Mouse (Mus musculus): ENCODE data around the gene Itgam. TPM values are rescaled to one million over a fixed set of nuclear protein-coding genes. Genes with fewer than 3 reads are reported as not detected.

The Itgam gene
- polyA plus RNA-seq, 1 experiment = not detected

GRCm38 (mm10) chr7:128058576-128058975 is 3.9 kb upstream of the Itgam start:
- no peak overlapping the region for H3K4me3 ChIP-seq (ENCODE audit: insufficient read depth, poor library complexity, severe bottlenecking)
- TF ChIP-seq USF1 (IDR thresholded peaks at IDR 0.05; ENCODE audit: low read depth) (no peak), MYOD1 (IDR thresholded peaks at IDR 0.05; ENCODE audit: control insufficient read depth, insufficient read length, low read depth) (no peak), MYOG (IDR thresholded peaks at IDR 0.05; ENCODE audit: control insufficient read depth, extremely low read depth, insufficient read length) (no peak), CEBPB (IDR thresholded peaks at IDR 0.05; ENCODE audit: low read depth) (no peak), CTCF (IDR thresholded peaks at IDR 0.05; ENCODE audit: control insufficient read depth, insufficient read depth, insufficient read length) (no peak), FOSL1 (IDR thresholded peaks at IDR 0.05; ENCODE audit: insufficient read depth, low read length, poor library complexity, severe bottlenecking) (no peak), MAX (IDR thresholded peaks at IDR 0.05) (no peak)
- no peak overlapping the region for H3ac ChIP-seq (ENCODE audit: control insufficient read depth, insufficient read length, low read depth)

GRCm38 (mm10) chr7:128059091-128059490 is 3.3 kb upstream of the Itgam start:
- H3K79me2 ChIP-seq (ENCODE audit: control insufficient read depth, insufficient read depth) = no peaks in the 10 kb centered on the region
- H3ac ChIP-seq (ENCODE audit: control insufficient read depth, insufficient read length, low read depth) = no peak overlapping the region
- no peaks in the 10 kb centered on the region for H3K36me3 ChIP-seq (ENCODE audit: control insufficient read depth, insufficient read depth)
- TF ChIP-seq MYOG (IDR thresholded peaks at IDR 0.05; ENCODE audit: control insufficient read depth, extremely low read depth, insufficient read length) = no peak
- H3K27me3 ChIP-seq (ENCODE audit: control insufficient read depth, insufficient read depth, insufficient read length) = peaks cover 8% of the 10 kb centered on the region
- H3K4me3 ChIP-seq (ENCODE audit: insufficient read depth, poor library complexity, severe bottlenecking) = no peak overlapping the region
- H3K79me3 ChIP-seq (ENCODE audit: low read depth) = no peaks in the 10 kb centered on the region

More at GRCm38 (mm10) chr7:128058576-128058975, 3.9 kb upstream of the Itgam start:
- Histone ChIP-seq H3K36me3 (ENCODE audit: control insufficient read depth, insufficient read depth) (no peaks in the 10 kb centered on the region), H3K79me3 (ENCODE audit: low read depth) (no peaks in the 10 kb centered on the region), H3K79me2 (ENCODE audit: control insufficient read depth, insufficient read depth) (no peaks in the 10 kb centered on the region), H3K27me3 (ENCODE audit: control insufficient read depth, insufficient read depth, insufficient read length) (peaks cover 7% of the 10 kb centered on the region)

- Histone ChIP-seq H3K79me3 (ENCODE audit: low read depth) (no peaks in the 10 kb centered on the region), H3ac (ENCODE audit: control insufficient read depth, insufficient read length, low read depth) (no peak overlapping the region), H3K36me3 (ENCODE audit: control insufficient read depth, insufficient read depth) (no peaks in the 10 kb centered on the region), H3K27me3 (ENCODE audit: control insufficient read depth, insufficient read depth, insufficient read length) (peaks cover 10% of the 10 kb centered on the region), H3K4me3 (ENCODE audit: insufficient read depth, poor library complexity, severe bottlenecking) (no peak overlapping the region), H3K79me2 (ENCODE audit: control insufficient read depth, insufficient read depth) (no peaks in the 10 kb centered on the region)
- TF ChIP-seq MYOG (IDR thresholded peaks at IDR 0.05; ENCODE audit: control insufficient read depth, extremely low read depth, insufficient read length) = no peak
- no peak for TF ChIP-seq USF1 (IDR thresholded peaks at IDR 0.05; ENCODE audit: low read depth)
- TF ChIP-seq FOSL1 (IDR thresholded peaks at IDR 0.05; ENCODE audit: insufficient read depth, low read length, poor library complexity, severe bottlenecking) = no peak
- no peak for TF ChIP-seq MAX (IDR thresholded peaks at IDR 0.05)
- TF ChIP-seq CTCF (IDR thresholded peaks at IDR 0.05; ENCODE audit: control insufficient read depth, insufficient read depth, insufficient read length) = no peak
- no peak for TF ChIP-seq CEBPB (IDR thresholded peaks at IDR 0.05; ENCODE audit: low read depth)
- TF ChIP-seq MYOD1 (IDR thresholded peaks at IDR 0.05; ENCODE audit: control insufficient read depth, insufficient read length, low read depth) = no peak
Observed at GRCm38 (mm10) chr7:128063211-128063781, 856 bp downstream of the Itgam start.

- Histone ChIP-seq H3K27me3 (ENCODE audit: control insufficient read depth, insufficient read depth, insufficient read length) (peaks cover 10% of the 10 kb centered on the region), H3K79me3 (ENCODE audit: low read depth) (no peaks in the 10 kb centered on the region), H3ac (ENCODE audit: control insufficient read depth, insufficient read length, low read depth) (no peak overlapping the region), H3K36me3 (ENCODE audit: control insufficient read depth, insufficient read depth) (no peaks in the 10 kb centered on the region), H3K4me3 (ENCODE audit: insufficient read depth, poor library complexity, severe bottlenecking) (no peak overlapping the region), H3K79me2 (ENCODE audit: control insufficient read depth, insufficient read depth) (no peaks in the 10 kb centered on the region)
- TF ChIP-seq MYOD1 (IDR thresholded peaks at IDR 0.05; ENCODE audit: control insufficient read depth, insufficient read length, low read depth) (no peak), MAX (IDR thresholded peaks at IDR 0.05) (no peak), FOSL1 (IDR thresholded peaks at IDR 0.05; ENCODE audit: insufficient read depth, low read length, poor library complexity, severe bottlenecking) (no peak), CEBPB (IDR thresholded peaks at IDR 0.05; ENCODE audit: low read depth) (no peak), MYOG (IDR thresholded peaks at IDR 0.05; ENCODE audit: control insufficient read depth, extremely low read depth, insufficient read length) (no peak)
Observed at GRCm38 (mm10) chr7:128065547-128065946, 3.1 kb downstream of the Itgam start.

GRCm38 (mm10) chr7:128067847-128068246 is 5.4 kb downstream of the Itgam start:
- TF ChIP-seq FOSL1 (IDR thresholded peaks at IDR 0.05; ENCODE audit: insufficient read depth, low read length, poor library complexity, severe bottlenecking) (no peak), MYOG (IDR thresholded peaks at IDR 0.05; ENCODE audit: control insufficient read depth, extremely low read depth, insufficient read length) (no peak), CEBPB (IDR thresholded peaks at IDR 0.05; ENCODE audit: low read depth) (no peak), CTCF (IDR thresholded peaks at IDR 0.05; ENCODE audit: control insufficient read depth, insufficient read depth, insufficient read length) (no peak), MAX (IDR thresholded peaks at IDR 0.05) (no peak), MYOD1 (IDR thresholded peaks at IDR 0.05; ENCODE audit: control insufficient read depth, insufficient read length, low read depth) (no peak), USF1 (IDR thresholded peaks at IDR 0.05; ENCODE audit: low read depth) (no peak)
- Histone ChIP-seq H3K4me3 (ENCODE audit: insufficient read depth, poor library complexity, severe bottlenecking) (no peak overlapping the region), H3ac (ENCODE audit: control insufficient read depth, insufficient read length, low read depth) (no peak overlapping the region), H3K27me3 (ENCODE audit: control insufficient read depth, insufficient read depth, insufficient read length) (peaks cover 24% of the 10 kb centered on the region), H3K79me2 (ENCODE audit: control insufficient read depth, insufficient read depth) (no peaks in the 10 kb centered on the region), H3K36me3 (ENCODE audit: control insufficient read depth, insufficient read depth) (no peaks in the 10 kb centered on the region), H3K79me3 (ENCODE audit: low read depth) (no peaks in the 10 kb centered on the region)

GRCm38 (mm10) chr7:128069844-128070243 is 7.4 kb downstream of the Itgam start:
- no peak for TF ChIP-seq CEBPB (IDR thresholded peaks at IDR 0.05; ENCODE audit: low read depth)
- no peak for TF ChIP-seq FOSL1 (IDR thresholded peaks at IDR 0.05; ENCODE audit: insufficient read depth, low read length, poor library complexity, severe bottlenecking)
- no peak for TF ChIP-seq CTCF (IDR thresholded peaks at IDR 0.05; ENCODE audit: control insufficient read depth, insufficient read depth, insufficient read length)
- no peak for TF ChIP-seq MAX (IDR thresholded peaks at IDR 0.05)
- no peak for TF ChIP-seq MYOG (IDR thresholded peaks at IDR 0.05; ENCODE audit: control insufficient read depth, extremely low read depth, insufficient read length)
- no peak for TF ChIP-seq MYOD1 (IDR thresholded peaks at IDR 0.05; ENCODE audit: control insufficient read depth, insufficient read length, low read depth)
- no peak for TF ChIP-seq USF1 (IDR thresholded peaks at IDR 0.05; ENCODE audit: low read depth)
- Histone ChIP-seq H3K36me3 (ENCODE audit: control insufficient read depth, insufficient read depth) (no peaks in the 10 kb centered on the region), H3K79me3 (ENCODE audit: low read depth) (no peaks in the 10 kb centered on the region), H3K27me3 (ENCODE audit: control insufficient read depth, insufficient read depth, insufficient read length) (peaks cover 22% of the 10 kb centered on the region), H3K79me2 (ENCODE audit: control insufficient read depth, insufficient read depth) (no peaks in the 10 kb centered on the region), H3ac (ENCODE audit: control insufficient read depth, insufficient read length, low read depth) (no peak overlapping the region), H3K4me3 (ENCODE audit: insufficient read depth, poor library complexity, severe bottlenecking) (no peak overlapping the region)

All from C2C12 (cell line).